Mouse (Mus musculus): ENCODE measurements around the gene Rbm20. TPM values are rescaled to one million over a fixed set of nuclear protein-coding genes. Genes with fewer than 3 reads are reported as not detected.
"Not testable (repeated sequence)": the region's sequence is repeated elsewhere in the genome, so short reads cannot be mapped to it uniquely, and the experiment has no call there.

Gene Rbm20
- total RNA-seq, 2 experiments from 2014 or later = 0.22 to 0.38 TPM

GRCm38 (mm10) chr19:53906033-53906702, 229.1 kb downstream of the Rbm20 start:
- ATAC-seq (replicated peaks; ENCODE audit: low FRiP score, low TSS enrichment, poor library complexity, severe bottlenecking) = no peak

GRCm38 (mm10) chr19:53906703-53907070, 229.6 kb downstream of the Rbm20 start:
- ATAC-seq (replicated peaks; ENCODE audit: low FRiP score, low TSS enrichment, poor library complexity, severe bottlenecking) = not testable (repeated sequence)

DNA sequence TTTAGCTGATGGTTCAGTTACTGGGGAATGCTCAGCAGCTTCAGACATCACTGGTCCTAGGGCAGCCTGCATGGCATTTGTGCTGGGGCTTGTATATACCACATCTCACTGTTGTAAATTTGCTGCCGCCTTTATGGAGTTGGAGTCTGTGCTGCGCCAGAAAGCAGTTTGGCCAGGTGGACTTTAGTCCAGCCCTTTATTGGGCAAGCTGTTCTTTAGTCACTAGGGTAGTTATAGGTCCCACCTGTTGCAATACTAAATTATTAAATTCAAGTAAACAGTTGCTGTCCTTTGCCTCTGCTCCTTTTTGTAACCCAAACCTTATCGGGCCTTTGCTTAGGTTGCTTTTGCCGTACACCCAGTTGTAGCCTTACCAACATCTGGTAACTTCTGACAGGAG, 237.8 kb downstream of the Rbm20 start:
- no peak for ATAC-seq (replicated peaks; ENCODE audit: low FRiP score, low TSS enrichment, poor library complexity, severe bottlenecking)

Other genes starting within 250 kb of the Rbm20 start
- 1.6 and 2.9 TPM in 2 replicates for gene Dusp5, start 148.2 kb upstream of the Rbm20 start, total RNA-seq (2014; fragmentation: Nextera tagmentation)
- gene Dusp5, start 148.2 kb upstream of the Rbm20 start, total RNA-seq (2017) = 5.4 and 12.3 TPM in 2 replicates
- 86.8 and 99.0 TPM in 2 replicates for gene Nutf2-ps1, start 88.2 kb upstream of the Rbm20 start, total RNA-seq (2014; fragmentation: Nextera tagmentation)
- gene Nutf2-ps1, start 88.2 kb upstream of the Rbm20 start, total RNA-seq (2017) = 216 and 256 TPM in 2 replicates
- gene Smc3, start 76.9 kb upstream of the Rbm20 start, total RNA-seq (2014; fragmentation: Nextera tagmentation) = 103 and 105 TPM in 2 replicates
- 209 and 214 TPM in 2 replicates for gene Smc3, start 76.9 kb upstream of the Rbm20 start, total RNA-seq (2017)
- 137 and 154 TPM in 2 replicates for gene Pdcd4, start 214.9 kb downstream of the Rbm20 start, total RNA-seq (2014; fragmentation: Nextera tagmentation)
- 288 and 291 TPM in 2 replicates for gene Pdcd4, start 214.9 kb downstream of the Rbm20 start, total RNA-seq (2017)

Measured in megakaryocyte-erythroid progenitor cell, adult 5-6 weeks (primary cell).